Mouse (Mus musculus) layer of hippocampus, postnatal 10 days (tissue): ENCODE measurements around the gene Stard9. TPM values are rescaled to one million over a fixed set of nuclear protein-coding genes. Genes with fewer than 3 reads are reported as not detected.

Experiments used
- DNase-seq, 2 experiments: peaks; one replicate each; pipeline ENCODE4 v3.0.0; 2021; ENCODE audit warnings: low spot score in 2 of 2
- total RNA-seq, 2 experiments: library from RNA; stranded (reverse); gene quantifications; 2 replicates each; pipeline ENCODE4 v1.2.3; 2021

Gene Stard9
- total RNA-seq, 2 experiments from 2014 or later = 11.0 to 12.5 TPM

GRCm38 (mm10) chr2:120723621-120724020, 94.7 kb downstream of the Stard9 start:
- no peak for DNase-seq

- no peak for DNase-seq
These were observed 95.3 kb downstream of the Stard9 start for GRCm38 (mm10) chr2:120724176-120724575.

GRCm38 (mm10) chr2:120729775-120730585, 101.1 kb downstream of the Stard9 start:
- peak in 1 of 2 experiments; percentile 26 for DNase-seq

GRCm38 (mm10) chr2:120730639-120731166, 101.8 kb downstream of the Stard9 start:
- no peak for DNase-seq

- DNase-seq = peak; percentile 85 to 92
These were observed 102.4 kb downstream of the Stard9 start for GRCm38 (mm10) chr2:120731167-120731862.

GRCm38 (mm10) chr2:120731877-120732530, 103.1 kb downstream of the Stard9 start:
- no peak for DNase-seq

- no peak for DNase-seq
These were observed 116.6 kb downstream of the Stard9 start for GRCm38 (mm10) chr2:120745496-120745895.

- DNase-seq = no peak
These were observed 119.1 kb downstream of the Stard9 start for GRCm38 (mm10) chr2:120748041-120748440.

GRCm38 (mm10) chr2:120761922-120762321, 133.0 kb downstream of the Stard9 start:
- no peak for DNase-seq

GRCm38 (mm10) chr2:120770265-120770935, 141.5 kb downstream of the Stard9 start:
- DNase-seq = no peak

Other genes with a start within 250 kb of the Stard9 start
- gene Ganc, start 225.2 kb upstream of the Stard9 start, total RNA-seq = 10 to 100 TPM in 1 of 2 experiments, 1 to 10 TPM in 1; 7.8 to 10.8 TPM
- gene Tmem87a, start 225.0 kb upstream of the Stard9 start, total RNA-seq = 10 to 100 TPM; 31.4 to 34.1 TPM
- 1 to 10 TPM; 4.3 to 6.6 TPM for gene Capn3, start 173.1 kb upstream of the Stard9 start, total RNA-seq
- 100 to 1,000 TPM in 1 of 2 experiments, 10 to 100 TPM in 1; 98.3 to 101 TPM for gene Zfp106, start 65.3 kb upstream of the Stard9 start, total RNA-seq
- gene Snap23, start 61.5 kb upstream of the Stard9 start, total RNA-seq = 10 to 100 TPM; 18.3 to 18.8 TPM
- 10 to 100 TPM; 17.5 to 18.4 TPM for gene Haus2, start 19.7 kb upstream of the Stard9 start, total RNA-seq
- 10 to 100 TPM; 25.3 to 25.8 TPM for gene Lrrc57, start 19.6 kb upstream of the Stard9 start, total RNA-seq
- 10 to 100 TPM; 26.6 to 30.8 TPM for gene Cdan1, start 221.0 kb downstream of the Stard9 start, total RNA-seq
- gene Ttbk2, start 221.5 kb downstream of the Stard9 start, total RNA-seq = 10 to 100 TPM; 61.0 to 69.1 TPM